Mouse (Mus musculus) kidney, embryonic 15.5 days (tissue): ENCODE measurements around the gene Med28. TPM values are rescaled to one million over a fixed set of nuclear protein-coding genes. Genes with fewer than 3 reads are reported as not detected.

Source experiments
- ATAC-seq: fragments of 200-750 bp; cut with Nextera tagmentation; replicated peaks from 2 replicates; pipeline ENCODE4 v1.8.0; 2017; ENCODE audit warnings: moderate TSS enrichment; ENCODE audit not compliant: low FRiP score
- H3K27ac ChIP-seq: fragments of 300-500 bp; sonication (generic); 2 replicates; pipeline ENCODE4 v1.5.1; 2015; ENCODE audit warnings: mild to moderate bottlenecking, inconsistent platforms
- H3K27me3 ChIP-seq: fragments of 300-500 bp; sonication (generic); 2 replicates; pipeline ENCODE4 v1.6.1; 2015; ENCODE audit warnings: inconsistent platforms
- H3K36me3 ChIP-seq: fragments of 300-500 bp; sonication (generic); 2 replicates; pipeline ENCODE4 v1.6.1; 2015; ENCODE audit warnings: inconsistent platforms
- H3K4me1 ChIP-seq: fragments of 300-500 bp; sonication (generic); 2 replicates; pipeline ENCODE4 v1.6.1; 2015; ENCODE audit warnings: inconsistent platforms
- H3K4me2 ChIP-seq: fragments of 300-500 bp; sonication (generic); 2 replicates; pipeline ENCODE4 v1.6.1; 2015; ENCODE audit warnings: moderate library complexity, mild to moderate bottlenecking, inconsistent platforms
- H3K4me3 ChIP-seq: fragments of 300-500 bp; sonication (generic); replicated peaks from 2 replicates; pipeline ENCODE4 v1.5.1; 2015; ENCODE audit warnings: mild to moderate bottlenecking, inconsistent platforms
- H3K9ac ChIP-seq: fragments of 300-500 bp; sonication (generic); 2 replicates; pipeline ENCODE4 v1.6.1; 2015; ENCODE audit warnings: mild to moderate bottlenecking, inconsistent platforms
- H3K9me3 ChIP-seq: fragments of 300-500 bp; sonication (generic); replicated peaks from 2 replicates; pipeline ENCODE4 v1.6.1; 2016; ENCODE audit warnings: inconsistent platforms
- WGBS: fragments of 180-500 bp; shearing (Covaris S2); methylation state at CpG from one replicate; pipeline ENCODE4 v1.1.7; 2015; ENCODE audit warnings: mixed read lengths; 5-methylcytosine and 5-hydroxymethylcytosine counted together
- polyA plus RNA-seq: library from polyadenylated mRNA; unstranded; fragments of >200 nt; fragmentation: Nextera tagmentation; extraction: Ambion mirVana; gene quantifications from 2 replicates; pipeline ENCODE4 v1.2.1, GENCODE M21; 2015

Gene Med28
- polyA plus RNA-seq, 1 experiment from 2014 or later = 274 TPM

- Histone ChIP-seq H3K9ac (no peak overlapping the region), H3K27me3 (no peaks in the 10 kb centered on the region), H3K9me3 (no peaks in the 10 kb centered on the region), H3K4me2 (no peak overlapping the region), H3K36me3 (peaks cover 16% of the 10 kb centered on the region), H3K27ac (no peak overlapping the region), H3K4me3 (no peak overlapping the region), H3K4me1 (peaks cover 17% of the 10 kb centered on the region)
- no peak for ATAC-seq
- 66% methylated on average over 4 of the region's 4 CpGs for WGBS
These were observed 28.3 kb upstream of the Med28 start for GRCm38 (mm10) chr5:45491776-45492175.

GRCm38 (mm10) chr5:45493191-45494092 lies 26.6 kb upstream of the Med28 start, which contains the start of gene Lap3:
Lap3 (plus strand) TSS chr5:45493374.
- peak within 1 kb of the TSS; percentile 87 for H3K4me3 ChIP-seq
- H3K36me3 ChIP-seq = peaks cover 32% of the 10 kb centered on the region
- peaks cover 17% of the 10 kb centered on the region for H3K4me1 ChIP-seq
- ATAC-seq = peak; percentile 96
- H3K27ac ChIP-seq = peak within 1 kb of the TSS; percentile 88
- under 1% methylated on average over 78 of the region's 78 CpGs for WGBS
- H3K9me3 ChIP-seq = no peaks in the 10 kb centered on the region
- H3K4me2 ChIP-seq = peak within 1 kb of the TSS; percentile 78
- peak within 1 kb of the TSS; percentile 83 for H3K9ac ChIP-seq
- H3K27me3 ChIP-seq = no peaks in the 10 kb centered on the region

DNA sequence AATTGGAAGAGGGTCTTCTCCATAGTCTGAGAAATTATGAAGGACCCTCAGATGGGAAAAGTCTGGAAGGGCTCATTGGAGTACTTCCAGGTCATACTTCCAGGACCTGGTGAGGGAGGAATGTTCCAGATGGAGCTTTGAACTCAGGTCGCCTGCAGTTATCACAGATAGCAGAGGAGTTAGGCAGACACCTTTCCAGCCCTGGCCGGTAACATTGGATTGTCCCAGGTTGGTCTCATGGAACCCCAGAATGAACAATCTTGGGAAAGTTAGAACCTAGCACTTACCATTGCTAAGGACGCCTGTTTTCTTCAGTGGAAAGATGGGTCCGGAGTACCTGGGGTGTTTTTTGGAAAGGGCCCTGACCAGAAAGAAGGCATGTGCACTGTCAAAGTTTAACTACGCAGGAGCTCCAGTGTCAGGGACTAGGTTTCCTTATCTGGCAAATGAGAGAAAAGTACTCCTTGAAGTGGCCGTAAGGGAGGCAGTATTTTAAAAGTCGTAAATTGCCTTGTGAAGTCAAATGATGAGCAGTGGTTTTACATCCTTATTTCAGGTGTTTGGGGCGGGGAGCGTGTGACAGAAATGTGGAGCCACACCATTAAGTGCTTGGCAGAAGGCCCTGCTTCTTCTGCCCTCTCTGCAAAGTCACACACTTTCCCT lies 25.8 kb upstream of the Med28 start:
- Histone ChIP-seq H3K9ac (peak overlapping the region; percentile 83), H3K27ac (peak overlapping the region; percentile 88; the same call in 1 of the 2 replicates)
- no peak; the same call in 1 of the 2 replicates for ATAC-seq

GRCm38 (mm10) chr5:45495429-45495975 lies 24.5 kb upstream of the Med28 start:
- Histone ChIP-seq H3K4me2 (no peak overlapping the region), H3K36me3 (peaks cover 52% of the 10 kb centered on the region), H3K9me3 (no peaks in the 10 kb centered on the region), H3K9ac (no peak overlapping the region), H3K4me1 (peaks cover 17% of the 10 kb centered on the region), H3K27me3 (no peaks in the 10 kb centered on the region), H3K4me3 (no peak overlapping the region), H3K27ac (no peak overlapping the region)
- no peak for ATAC-seq
- 85% methylated on average over 3 of the region's 3 CpGs for WGBS

More for the DNA sequence above, 25.8 kb upstream of the Med28 start:
- Histone ChIP-seq H3K4me3 (peak overlapping the region; percentile 87), H3K4me2 (peak overlapping the region; percentile 78), H3K9me3 (no peaks in the 10 kb centered on the region), H3K4me1 (peaks cover 17% of the 10 kb centered on the region), H3K36me3 (peaks cover 40% of the 10 kb centered on the region), H3K27me3 (no peaks in the 10 kb centered on the region)
- WGBS = 39% methylated on average over 9 of the region's 9 CpGs

GRCm38 (mm10) chr5:45496042-45496441 lies 24.0 kb upstream of the Med28 start:
- Histone ChIP-seq H3K4me2 (no peak overlapping the region), H3K4me3 (no peak overlapping the region), H3K27ac (no peak overlapping the region), H3K9me3 (no peaks in the 10 kb centered on the region), H3K4me1 (peaks cover 17% of the 10 kb centered on the region), H3K36me3 (peaks cover 57% of the 10 kb centered on the region), H3K9ac (no peak overlapping the region), H3K27me3 (no peaks in the 10 kb centered on the region)
- no peak for ATAC-seq

- Histone ChIP-seq H3K36me3 (peaks cover 62% of the 10 kb centered on the region), H3K4me2 (no peak overlapping the region), H3K4me3 (no peak overlapping the region), H3K9me3 (no peaks in the 10 kb centered on the region), H3K27me3 (no peaks in the 10 kb centered on the region), H3K27ac (no peak overlapping the region), H3K9ac (no peak overlapping the region), H3K4me1 (peaks cover 17% of the 10 kb centered on the region)
- 87% methylated on average over 4 of the region's 4 CpGs for WGBS
- ATAC-seq = no peak
These were observed 23.6 kb upstream of the Med28 start for GRCm38 (mm10) chr5:45496479-45496878.

DNA sequence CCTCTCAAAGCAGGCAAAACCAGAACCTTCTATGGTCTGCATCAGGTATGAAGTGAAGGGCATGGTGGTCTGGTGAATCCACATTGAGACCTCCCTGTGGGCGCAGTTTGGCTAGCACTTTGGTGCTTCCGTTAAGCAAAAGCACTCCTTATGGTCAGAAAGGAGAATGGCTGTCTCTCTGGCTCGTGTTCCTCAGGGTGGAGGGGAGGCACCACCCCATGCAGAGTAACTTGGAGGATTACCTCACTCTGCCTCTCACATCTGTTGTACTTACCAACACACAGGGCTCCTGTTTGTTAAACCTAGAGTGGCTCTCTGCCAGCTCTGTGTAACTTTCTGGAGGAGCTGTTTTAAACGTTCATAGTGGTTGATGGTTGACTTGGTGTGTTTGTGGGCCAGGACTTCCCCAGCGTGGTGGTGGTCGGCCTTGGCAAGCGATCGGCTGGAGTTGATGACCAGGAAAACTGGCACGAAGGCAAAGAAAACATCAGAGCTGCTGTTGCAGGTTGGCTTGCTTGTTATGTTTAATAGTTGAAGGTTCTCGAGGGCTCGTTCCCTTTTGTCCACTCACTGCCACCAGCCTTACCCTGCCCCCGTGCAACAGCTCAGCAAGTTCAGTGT lies 23.0 kb upstream of the Med28 start:
- Histone ChIP-seq H3K4me2 (no peak overlapping the region), H3K36me3 (peaks cover 67% of the 10 kb centered on the region), H3K9me3 (no peaks in the 10 kb centered on the region), H3K4me3 (no peak overlapping the region), H3K27me3 (no peaks in the 10 kb centered on the region), H3K9ac (no peak overlapping the region), H3K4me1 (peaks cover 17% of the 10 kb centered on the region), H3K27ac (no peak overlapping the region)
- ATAC-seq = no peak
- WGBS = 86% methylated on average over 12 of the region's 12 CpGs

DNA sequence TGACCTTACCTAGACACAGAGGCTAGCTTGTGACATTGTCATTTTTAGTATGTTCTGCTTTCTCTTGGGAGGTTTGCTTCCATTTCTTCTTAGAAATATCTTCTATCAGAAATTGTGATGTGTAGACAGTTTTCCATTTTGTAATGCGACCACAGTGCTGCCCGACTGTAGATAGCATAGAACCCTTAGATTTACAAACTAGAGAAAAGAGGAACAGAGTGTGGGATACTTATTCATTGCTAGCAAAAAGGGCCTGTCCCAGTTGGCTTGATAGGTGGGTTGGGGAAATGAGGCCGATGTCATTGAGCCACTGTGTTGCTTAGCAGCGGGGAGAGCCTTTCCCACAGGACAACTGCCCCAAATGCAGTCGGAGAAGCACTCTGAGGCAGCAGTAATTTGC lies 22.5 kb upstream of the Med28 start:
- H3K4me3 ChIP-seq = no peak overlapping the region
- H3K4me1 ChIP-seq = peaks cover 16% of the 10 kb centered on the region
- H3K4me2 ChIP-seq = no peak overlapping the region
- H3K27ac ChIP-seq = no peak overlapping the region
- WGBS = 86% methylated on average over 5 of the region's 5 CpGs
- H3K27me3 ChIP-seq = no peaks in the 10 kb centered on the region
- no peak overlapping the region for H3K9ac ChIP-seq
- H3K36me3 ChIP-seq = peaks cover 73% of the 10 kb centered on the region
- H3K9me3 ChIP-seq = no peaks in the 10 kb centered on the region
- no peak for ATAC-seq

GRCm38 (mm10) chr5:45510071-45510470 lies 10.0 kb upstream of the Med28 start:
- peaks cover 82% of the 10 kb centered on the region for H3K36me3 ChIP-seq
- no peaks in the 10 kb centered on the region for H3K27me3 ChIP-seq
- no peak overlapping the region for H3K27ac ChIP-seq
- ATAC-seq = no peak
- no peaks in the 10 kb centered on the region for H3K9me3 ChIP-seq
- WGBS = 78% methylated on average over 7 of the region's 7 CpGs
- H3K9ac ChIP-seq = no peak overlapping the region
- no peak overlapping the region for H3K4me2 ChIP-seq
- H3K4me1 ChIP-seq = no peaks in the 10 kb centered on the region
- H3K4me3 ChIP-seq = no peak overlapping the region

DNA sequence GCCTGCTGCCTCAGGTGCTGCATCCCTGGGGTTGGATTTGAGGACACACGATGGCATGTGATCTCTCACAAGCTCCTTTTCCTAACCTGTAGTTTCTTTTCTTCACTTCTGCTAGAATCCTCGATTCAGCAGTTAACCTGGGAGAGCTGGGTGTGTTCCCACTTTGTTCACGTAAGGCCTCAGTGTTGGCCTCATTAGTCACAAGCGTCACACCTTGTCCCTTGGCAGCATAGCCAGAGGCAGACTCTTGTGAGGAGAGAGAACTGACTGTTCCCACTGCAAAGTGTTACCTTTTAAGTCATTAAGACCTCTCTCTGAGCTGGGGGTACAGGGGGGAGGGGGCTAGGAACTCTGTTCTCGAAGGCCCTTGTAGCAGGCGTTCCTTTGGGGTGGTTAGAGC lies 7.1 kb upstream of the Med28 start:
- Histone ChIP-seq H3K27ac (no peak overlapping the region), H3K4me1 (no peaks in the 10 kb centered on the region), H3K4me2 (no peak overlapping the region), H3K4me3 (no peak overlapping the region), H3K9me3 (no peaks in the 10 kb centered on the region), H3K36me3 (peaks cover 62% of the 10 kb centered on the region), H3K27me3 (no peaks in the 10 kb centered on the region), H3K9ac (no peak overlapping the region)
- ATAC-seq = no peak
- 85% methylated on average over 6 of the region's 6 CpGs for WGBS

- Histone ChIP-seq H3K9ac (no peak overlapping the region), H3K27ac (no peak overlapping the region), H3K27me3 (no peaks in the 10 kb centered on the region), H3K9me3 (no peaks in the 10 kb centered on the region), H3K4me3 (no peak overlapping the region), H3K36me3 (peaks cover 57% of the 10 kb centered on the region), H3K4me2 (no peak overlapping the region), H3K4me1 (no peaks in the 10 kb centered on the region)
- ATAC-seq = no peak
- 92% methylated on average over 2 of the region's 2 CpGs for WGBS
These were observed 6.5 kb upstream of the Med28 start for GRCm38 (mm10) chr5:45513511-45513910.

- 0 out of 2 replicates have a peak, but pooled peaks cover under 1% of the 10 kb centered on the region for H3K4me1 ChIP-seq
- WGBS = 88% methylated on average over 1 of the region's 1 CpGs
- no peak overlapping the region for H3K9ac ChIP-seq
- H3K27ac ChIP-seq = no peak overlapping the region
- H3K9me3 ChIP-seq = no peaks in the 10 kb centered on the region
- no peak overlapping the region for H3K4me3 ChIP-seq
- no peak for ATAC-seq
- no peak overlapping the region for H3K4me2 ChIP-seq
- no peaks in the 10 kb centered on the region for H3K27me3 ChIP-seq
- H3K36me3 ChIP-seq = peaks cover 49% of the 10 kb centered on the region
These were observed 5.4 kb upstream of the Med28 start for GRCm38 (mm10) chr5:45514599-45514998.
